Mouse (Mus musculus) mouse embryonic stem cell (cell line): ENCODE measurements around the gene Acaa1a.
"Not testable (repeated sequence)": the region's sequence is repeated elsewhere in the genome, so short reads cannot be mapped to it uniquely, and the experiment has no call there.

Source experiments
- in situ Hi-C, 2 experiments: fragments of 300-500 bp; cut with MboI; formaldehyde crosslinking; loops; 1 replicate in 1 of 2; 3 replicates in 1 of 2; pipeline ENCODE4 v1.14.3; 2019 to 2020; ENCODE audit warnings: low sequenced_read_pairs in 2 of 2, low pct_unique_long_range_greater_than_20kb in 1 of 2, mixed read lengths in 1 of 2; ENCODE audit not compliant: unreplicated experiment in 1 of 2

Acaa1a gene

GRCm38 (mm10) chr9:119370770-119371169 lies 31.3 kb downstream of the Acaa1a start:
- in situ Hi-C loops: not testable (repeated sequence)

- in situ Hi-C loops: no loop called here
These were observed 31.8 kb downstream of the Acaa1a start for GRCm38 (mm10) chr9:119371251-119371650.

- in situ Hi-C loops: no loop called here
These were observed 35.5 kb downstream of the Acaa1a start for GRCm38 (mm10) chr9:119375008-119375407.

GRCm38 (mm10) chr9:119375556-119375955 lies 36.1 kb downstream of the Acaa1a start:
- in situ Hi-C loops: no loop called here

- in situ Hi-C loops: no loop called here
These were observed 38.8 kb downstream of the Acaa1a start for GRCm38 (mm10) chr9:119378231-119378630.

GRCm38 (mm10) chr9:119382603-119383002 lies 43.1 kb downstream of the Acaa1a start:
- in situ Hi-C loops: no loop called here

- in situ Hi-C loops: no loop called here
These were observed 49.5 kb downstream of the Acaa1a start for GRCm38 (mm10) chr9:119388956-119389355.

- in situ Hi-C loops: no loop called here
These were observed 50.7 kb downstream of the Acaa1a start for GRCm38 (mm10) chr9:119390214-119390613.

GRCm38 (mm10) chr9:119394808-119395207 lies 55.3 kb downstream of the Acaa1a start:
- in situ Hi-C loops: no loop called here
